Mouse (Mus musculus) heart, postnatal 14 days (tissue): ENCODE results near the gene Prkab2. TPM values are rescaled to one million over a fixed set of nuclear protein-coding genes. Genes with fewer than 3 reads are reported as not detected.

Experiments used
- DNase-seq, 2 experiments: peaks; one replicate each; pipeline ENCODE4 v3.0.0; 2021 to 2022
- intact Hi-C: fragments of 180-260 bp; cut with DNase I; formaldehyde crosslinking; loops from one replicate; pipeline ENCODE4 v1.15.1; 2025
- microRNA-seq, 2 experiments: library from miRNA; unstranded; fragments of <30 nt; microRNA quantifications; one replicate each; pipeline ENCODE4 v1.2.0; 2021 to 2022
- total RNA-seq, 2 experiments: library from RNA; stranded (reverse); gene quantifications; 2 replicates each; pipeline ENCODE4 v1.2.3; 2021

Gene Prkab2
- total RNA-seq, 2 experiments from 2014 or later = 17.3 to 19.6 TPM

- intact Hi-C loops = no loop called here
- DNase-seq = no peak
Observed at GRCm38 (mm10) chr3:97686372-97687117, 28.6 kb downstream of the Prkab2 start.

- intact Hi-C loops = no loop called here
- DNase-seq = no peak
Observed at GRCm38 (mm10) chr3:97689289-97689688, 31.3 kb downstream of the Prkab2 start.

GRCm38 (mm10) chr3:97690590-97690989 is 32.6 kb downstream of the Prkab2 start:
- DNase-seq = no peak
- intact Hi-C loops = no loop called here

- no peak for DNase-seq
- intact Hi-C loops = no loop called here
Observed at GRCm38 (mm10) chr3:97691443-97692017, 33.5 kb downstream of the Prkab2 start.

- intact Hi-C loops = no loop called here
Observed at GRCm38 (mm10) chr3:97693806-97694205, 35.8 kb downstream of the Prkab2 start.

GRCm38 (mm10) chr3:97696866-97697265 is 38.9 kb downstream of the Prkab2 start:
- intact Hi-C loops = no loop called here
- DNase-seq = no peak

More at GRCm38 (mm10) chr3:97693806-97694205, 35.8 kb downstream of the Prkab2 start:
- DNase-seq = no peak

GRCm38 (mm10) chr3:97697291-97697690 is 39.3 kb downstream of the Prkab2 start:
- intact Hi-C loops = no loop called here
- no peak for DNase-seq

GRCm38 (mm10) chr3:97699061-97699460 is 41.1 kb downstream of the Prkab2 start:
- no peak for DNase-seq
- intact Hi-C loops = no loop called here

GRCm38 (mm10) chr3:97701198-97701597 is 43.2 kb downstream of the Prkab2 start:
- DNase-seq = no peak
- intact Hi-C loops = no loop called here

- intact Hi-C loops = no loop called here
- no peak for DNase-seq
Observed at GRCm38 (mm10) chr3:97702448-97703080, 44.6 kb downstream of the Prkab2 start.

GRCm38 (mm10) chr3:97705508-97705907 is 47.5 kb downstream of the Prkab2 start:
- intact Hi-C loops = no loop called here
- DNase-seq = no peak

GRCm38 (mm10) chr3:97706561-97706960 is 48.6 kb downstream of the Prkab2 start:
- DNase-seq = no peak
- intact Hi-C loops = no loop called here

GRCm38 (mm10) chr3:97710134-97710533 is 52.1 kb downstream of the Prkab2 start:
- no peak for DNase-seq
- intact Hi-C loops = no loop called here

GRCm38 (mm10) chr3:97710881-97711280 is 52.9 kb downstream of the Prkab2 start:
- intact Hi-C loops = no loop called here
- no peak for DNase-seq

GRCm38 (mm10) chr3:97715922-97716321 is 57.9 kb downstream of the Prkab2 start:
- DNase-seq = no peak
- intact Hi-C loops = no loop called here

GRCm38 (mm10) chr3:97719116-97719515 is 61.1 kb downstream of the Prkab2 start:
- intact Hi-C loops = no loop called here
- no peak for DNase-seq

Small RNAs within 50 kb of the gene (microRNA-seq; reads per million reads assigned to microRNA genes)
- 0 reads per million in 2 experiments for gene Mir7225

Other genes with a start within 250 kb of the Prkab2 start
- gene Olfr1402, start 236.2 kb upstream of the Prkab2 start, total RNA-seq = not detected
- gene Chd1l, start 48.0 kb upstream of the Prkab2 start, total RNA-seq = 10 to 100 TPM in 1 of 2 experiments, 1 to 10 TPM in 1; 9.3 to 10.1 TPM
- gene Fmo5, start 29.4 kb upstream of the Prkab2 start, total RNA-seq = 1 to 10 TPM; 8.0 to 9.6 TPM
- gene Gm17651, start 16.5 kb downstream of the Prkab2 start, total RNA-seq = not detected
- 1,000 to 10,000 TPM; 1,706 to 1,771 TPM for gene Pde4dip, start 230.5 kb downstream of the Prkab2 start, total RNA-seq
- 10 to 100 TPM; 36.9 to 41.6 TPM for gene Sec22b, start 243.0 kb downstream of the Prkab2 start, total RNA-seq